Mouse (Mus musculus): Measurements from ENCODE around the gene Dph2.

GRCm38 (mm10) chr4:117928234-117928633, 36.4 kb upstream of the Dph2 start:
- TF ChIP-seq CTCF (IDR thresholded peaks at IDR 0.05; ENCODE audit: low read depth) (peak; percentile 97), EP300 (IDR thresholded peaks at IDR 0.05; ENCODE audit: low read depth) (no peak)
